In the genomic region with DNA sequence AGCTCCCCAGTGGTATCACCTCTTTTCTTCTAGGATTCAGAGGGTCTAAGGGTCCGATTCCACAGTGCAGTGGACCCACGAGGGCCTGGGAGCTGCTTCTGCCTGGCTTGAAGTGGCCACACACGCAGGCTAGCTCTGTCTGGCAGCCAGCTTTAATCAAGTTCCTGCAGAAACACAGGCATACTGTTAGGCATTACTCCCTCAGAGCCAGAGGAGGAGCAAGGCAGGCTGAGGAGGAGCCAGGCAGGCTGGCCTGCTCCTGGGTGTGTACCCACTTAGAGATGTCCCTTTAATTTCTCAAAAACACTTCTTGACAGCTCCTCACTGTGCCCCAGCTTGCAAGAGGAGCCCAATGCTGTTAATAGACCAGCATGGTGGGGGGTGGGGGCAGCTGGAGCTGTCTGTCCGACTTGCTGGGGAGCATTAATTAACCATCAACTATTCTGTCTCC, we compare ENCODE assay signal across 8 mouse cellular contexts.
DNase-seq lines count a peak whose midpoint lies in the region; ATAC-seq and TF ChIP-seq lines count a peak whose summit lies in the region.

No protein-coding gene starts in this region.

- ATAC-seq in forebrain, embryonic 12.5 days (ENCODE audit: low FRiP score): peak; percentile 39; the same call in 1 of the 2 replicates
- peak; percentile 70 for ATAC-seq in hindbrain, embryonic 13.5 days (ENCODE audit: low FRiP score)
- ATAC-seq in liver, embryonic 13.5 days (ENCODE audit: low read depth): peak; percentile 66

- no peak for TF ChIP-seq POLR2A in olfactory bulb, adult 2 months (IDR thresholded peaks at IDR 0.05; ENCODE audit: insufficient read depth, low read depth, low read length)

- TF ChIP-seq CTCF in olfactory bulb, adult 2 months (IDR thresholded peaks at IDR 0.05; ENCODE audit: insufficient read depth, low read depth, low read length): no peak

- peak; percentile 14 for DNase-seq in cerebellum, adult 9-11 months
- DNase-seq in cerebellum, adult 8-10 months: no peak
- DNase-seq in liver, embryonic 13.5 days: peak; percentile 15
- DNase-seq in B cell, adult 2 months: no peak
- no peak for DNase-seq in spleen, adult 12 weeks (ENCODE audit: low spot score)

- H3K9ac ChIP-seq in forebrain, embryonic 12.5 days: no peak overlapping the region
- H3K9ac ChIP-seq in hindbrain, embryonic 13.5 days: peak overlapping the region; percentile 46; the same call in 1 of the 2 replicates
- no peak overlapping the region for H3K9ac ChIP-seq in liver, embryonic 13.5 days

- no peak overlapping the region for H3K4me2 ChIP-seq in forebrain, embryonic 12.5 days
- H3K4me2 ChIP-seq in hindbrain, embryonic 13.5 days: no peak overlapping the region
- H3K4me2 ChIP-seq in liver, embryonic 13.5 days: 0 out of 2 replicates have a peak overlapping the region, but pooled peaks have one; percentile 3

- no peaks in the 10 kb centered on the region for H3K36me3 ChIP-seq in forebrain, embryonic 12.5 days (replicated peaks)
- H3K36me3 ChIP-seq in hindbrain, embryonic 13.5 days: no peaks in the 10 kb centered on the region
- H3K36me3 ChIP-seq in liver, embryonic 13.5 days: no peaks in the 10 kb centered on the region

- no peaks in the 10 kb centered on the region for H3K9me3 ChIP-seq in forebrain, embryonic 12.5 days
- no peaks in the 10 kb centered on the region for H3K9me3 ChIP-seq in hindbrain, embryonic 13.5 days
- H3K9me3 ChIP-seq in liver, embryonic 13.5 days (replicated peaks): no peaks in the 10 kb centered on the region

- no peak overlapping the region for H3K4me3 ChIP-seq in forebrain, embryonic 12.5 days (replicated peaks)
- no peak overlapping the region for H3K4me3 ChIP-seq in hindbrain, embryonic 13.5 days
- no peak overlapping the region for H3K4me3 ChIP-seq in liver, embryonic 13.5 days (replicated peaks)
- no peak overlapping the region for H3K4me3 ChIP-seq in olfactory bulb, adult 2 months (ENCODE audit: insufficient read depth, low read depth, low read length)

- H3K27me3 ChIP-seq in forebrain, embryonic 12.5 days: no peaks in the 10 kb centered on the region
- peaks cover 5% of the 10 kb centered on the region; the same call in 1 of the 2 replicates for H3K27me3 ChIP-seq in hindbrain, embryonic 13.5 days
- H3K27me3 ChIP-seq in liver, embryonic 13.5 days: no peaks in the 10 kb centered on the region

- 33% methylated on average over 4 of the region's 4 CpGs for WGBS in forebrain, embryonic 12.5 days
- 18% methylated on average over 4 of the region's 4 CpGs for WGBS in hindbrain, embryonic 13.5 days
- WGBS in liver, embryonic 13.5 days (ENCODE audit: insufficient replicate concordance): 11% methylated on average over 4 of the region's 4 CpGs
- 51% methylated on average over 4 of the region's 4 CpGs for WGBS in olfactory bulb, adult 2 months

- H3K4me1 ChIP-seq in forebrain, embryonic 12.5 days: peaks cover 16% of the 10 kb centered on the region
- H3K4me1 ChIP-seq in hindbrain, embryonic 13.5 days (replicated peaks): peaks cover 40% of the 10 kb centered on the region
- H3K4me1 ChIP-seq in liver, embryonic 13.5 days (replicated peaks): peaks cover 94% of the 10 kb centered on the region
- peaks cover 10% of the 10 kb centered on the region for H3K4me1 ChIP-seq in olfactory bulb, adult 2 months (ENCODE audit: control insufficient read depth, insufficient read depth, low read length)

- peak overlapping the region; percentile 61; the same call in 1 of the 2 replicates for H3K27ac ChIP-seq in forebrain, embryonic 12.5 days
- H3K27ac ChIP-seq in hindbrain, embryonic 13.5 days: peak overlapping the region; percentile 73
- H3K27ac ChIP-seq in liver, embryonic 13.5 days: peak overlapping the region; percentile 59
- 0 out of 2 replicates have a peak overlapping the region, but pooled peaks have one; percentile 28 for H3K27ac ChIP-seq in olfactory bulb, adult 2 months (ENCODE audit: insufficient read depth, low read depth, low read length)

Comparison
In these comparisons a context has a peak if more than half of its experiments do, and no peak if none do; other contexts are left out.
1. DNase-seq: peak in cerebellum, adult 9-11 months (single experiment) and liver, embryonic 13.5 days (single experiment); none in cerebellum, adult 8-10 months (single experiment), B cell, adult 2 months (0 of 2) and spleen, adult 12 weeks (single experiment).
2. Peak in every context shown above with its lines, with median percentiles within 50 percentile points of each other: ATAC-seq and H3K27ac ChIP-seq.